Mouse (Mus musculus) gastrocnemius, adult 2 months (tissue): Measurements from ENCODE around the gene Miga2. TPM values are rescaled to one million over a fixed set of nuclear protein-coding genes. Genes with fewer than 3 reads are reported as not detected.

Source experiments
- DNase-seq: peaks from one replicate; pipeline ENCODE4 v3.0.0; 2022
- H3K27ac ChIP-seq: fragments of 200-600 bp; 2 replicates; pipeline ENCODE4 v1.8.1; 2022; ENCODE audit warnings: mild to moderate bottlenecking
- H3K4me3 ChIP-seq: fragments of 200-600 bp; 2 replicates; pipeline ENCODE4 v1.8.1; 2022; ENCODE audit warnings: mild to moderate bottlenecking, moderate library complexity
- CTCF ChIP-seq: fragments of 200-600 bp; IDR thresholded peaks from 2 replicates; pipeline ENCODE4 v1.8.1; 2022; ENCODE audit warnings: antibody characterized with exemption, mild to moderate bottlenecking, moderate library complexity
- intact Hi-C: fragments of 180-260 bp; cut with DNase I; formaldehyde crosslinking; loops from one replicate; pipeline ENCODE4 v1.15.1; 2025
- long read RNA-seq, 2 experiments: library from polyadenylated mRNA; stranded (forward); transcript quantifications; one replicate each; pipeline ENCODE4 v2.0.0; 2021
- total RNA-seq, 2 experiments: library from RNA; stranded (reverse); gene quantifications; 2 replicates each; pipeline ENCODE4 v1.2.3; 2021

Gene Miga2
- total RNA-seq, result 10 to 100 TPM; 15.5 to 39.0 TPM
- long read RNA-seq, experiment 1, transcript Miga2-201 (16 exons, 3,381 nt), result major isoform, 21 of 47 reads
- long read RNA-seq, experiment 1, partial matches to known transcripts, result 8 of 47 reads
- long read RNA-seq, experiment 1, other reads (novel, unspliced or antisense), result 16 of 47 reads
- long read RNA-seq, experiment 2, transcript Miga2-202 (16 exons, 3,586 nt), result minor isoform, 5 of 39 reads
- long read RNA-seq, experiment 2, transcript Miga2-201 (16 exons, 3,381 nt), result major isoform, 15 of 39 reads
- long read RNA-seq, experiment 2, partial matches to known transcripts, result 5 of 39 reads
- long read RNA-seq, experiment 2, other reads (novel, unspliced or antisense), result 14 of 39 reads

DNA sequence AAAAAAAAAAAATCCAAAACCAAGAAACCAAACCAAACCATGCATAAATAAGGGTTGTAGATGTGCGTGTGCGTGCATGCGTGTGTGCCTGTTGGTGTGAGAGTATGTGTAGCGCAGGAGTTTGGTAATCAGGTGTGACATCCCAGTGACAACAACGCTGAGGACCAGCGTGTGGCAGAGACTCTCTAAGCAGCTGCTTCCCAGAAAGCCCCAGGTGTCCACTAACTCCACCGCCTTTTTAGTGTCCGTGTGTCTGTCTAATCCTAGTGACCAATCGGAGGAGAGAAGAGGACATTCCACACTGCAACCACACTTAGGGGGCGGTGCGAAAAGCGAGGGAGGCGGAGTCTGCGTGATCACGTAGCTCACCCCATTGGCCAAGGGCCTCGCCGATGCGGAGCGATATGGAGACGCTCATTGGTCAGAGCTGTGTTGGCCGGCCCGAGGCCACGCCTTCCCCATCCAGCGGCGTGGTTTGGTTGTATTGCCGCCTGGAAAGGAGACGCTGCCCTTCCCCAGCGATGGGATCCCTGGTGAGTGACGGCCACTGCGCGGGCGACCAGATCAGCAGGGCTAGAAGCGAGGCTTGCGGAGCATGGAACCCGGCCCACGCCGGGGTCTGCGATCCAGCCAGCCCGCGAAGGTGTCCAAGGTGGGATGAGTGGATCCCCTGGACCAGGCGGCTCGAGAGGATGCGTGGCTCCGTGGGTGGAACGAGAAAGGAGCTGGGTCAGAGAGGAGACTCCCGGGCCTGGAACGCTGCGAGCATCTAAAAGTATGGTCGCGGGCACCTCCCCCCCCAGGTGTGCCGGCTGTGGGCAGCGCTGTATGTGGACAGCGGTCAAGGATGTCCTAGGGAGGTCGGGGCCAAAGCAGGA is at the start of gene Miga2:
Gene Miga2 (plus strand): TSS at position 461 of the 878 bp plus-strand sequence.
- no peak for TF ChIP-seq CTCF
- DNase-seq, result peak; percentile 100
- Histone ChIP-seq H3K4me3 (peak within 1 kb of the TSS; percentile 92), H3K27ac (peak within 1 kb of the TSS; percentile 89)
- intact Hi-C loops, result no loop called here

DNA sequence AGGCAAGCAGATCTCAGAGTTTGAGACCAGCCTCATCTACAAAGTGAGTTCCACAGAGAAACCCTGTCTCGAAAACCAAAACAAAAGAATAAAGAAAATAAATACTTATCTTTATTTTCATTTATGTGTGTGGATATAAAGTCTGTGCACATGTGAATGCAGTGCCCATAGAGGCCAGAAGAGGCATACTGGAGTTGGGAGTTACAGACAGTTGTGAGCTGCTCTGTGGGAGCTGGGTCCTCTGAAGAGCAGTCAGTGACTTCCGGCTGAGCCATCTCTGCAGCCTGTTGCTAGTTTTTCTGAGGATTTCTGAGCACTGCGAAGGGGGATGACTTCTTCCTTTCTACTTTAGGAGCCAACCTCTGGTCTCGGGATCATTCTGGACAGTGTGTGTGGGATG is 47.9 kb upstream of the Miga2 start:
- no peak overlapping the region for H3K27ac ChIP-seq
- intact Hi-C loops, result no loop called here
- no peak for DNase-seq
- TF ChIP-seq CTCF, result no peak
- H3K4me3 ChIP-seq, result no peak overlapping the region

DNA sequence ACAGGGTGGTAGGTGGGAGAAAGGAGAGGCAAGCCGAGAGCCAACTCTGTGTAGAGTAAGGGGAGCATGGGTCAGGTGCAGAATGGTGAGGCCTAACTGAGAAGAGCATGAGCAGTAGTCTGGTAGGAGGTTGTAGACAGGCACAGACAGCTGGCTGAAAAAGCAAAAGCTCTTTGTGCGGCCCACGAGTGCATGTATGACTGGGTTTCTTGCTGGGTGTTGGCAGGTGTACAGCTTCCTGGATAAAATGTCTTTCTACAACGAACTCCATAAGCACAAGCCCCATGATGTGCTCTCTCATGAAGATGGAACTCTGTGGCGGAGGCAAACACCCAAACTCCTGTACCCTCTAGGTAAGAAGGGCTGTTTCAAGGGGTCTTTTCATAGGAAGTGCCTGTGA is 47.1 kb upstream of the Miga2 start:
- H3K4me3 ChIP-seq, result no peak overlapping the region
- intact Hi-C loops, result no loop called here
- H3K27ac ChIP-seq, result no peak overlapping the region
- DNase-seq, result no peak
- no peak for TF ChIP-seq CTCF

DNA sequence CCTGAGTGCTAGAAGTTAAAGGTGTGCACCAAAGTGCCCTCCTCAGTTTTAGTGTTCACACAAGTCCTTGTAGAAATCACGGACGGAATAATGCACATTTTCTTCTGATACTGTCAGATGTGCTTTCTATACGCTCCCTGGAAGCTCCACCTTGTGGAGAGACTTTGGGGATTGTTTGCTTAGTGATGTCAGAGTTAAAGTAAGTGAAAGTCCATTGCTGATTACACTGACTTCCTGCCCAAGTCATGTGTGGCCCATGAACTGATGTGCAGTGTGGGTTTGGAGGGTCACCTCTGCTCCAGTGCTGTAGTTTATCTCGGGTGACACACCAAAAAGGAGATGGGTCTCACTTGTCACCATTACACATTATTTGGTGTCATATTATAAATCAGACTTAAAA is 44.8 kb upstream of the Miga2 start:
- no peak for TF ChIP-seq CTCF
- Histone ChIP-seq H3K4me3 (no peak overlapping the region), H3K27ac (no peak overlapping the region)
- no peak for DNase-seq
- intact Hi-C loops, result no loop called here

- intact Hi-C loops, result no loop called here
- TF ChIP-seq CTCF, result no peak
- DNase-seq, result no peak
- no peak overlapping the region for H3K4me3 ChIP-seq
- no peak overlapping the region for H3K27ac ChIP-seq
Observed at GRCm38 (mm10) chr2:30323111-30323510, 40.9 kb upstream of the Miga2 start.

DNA sequence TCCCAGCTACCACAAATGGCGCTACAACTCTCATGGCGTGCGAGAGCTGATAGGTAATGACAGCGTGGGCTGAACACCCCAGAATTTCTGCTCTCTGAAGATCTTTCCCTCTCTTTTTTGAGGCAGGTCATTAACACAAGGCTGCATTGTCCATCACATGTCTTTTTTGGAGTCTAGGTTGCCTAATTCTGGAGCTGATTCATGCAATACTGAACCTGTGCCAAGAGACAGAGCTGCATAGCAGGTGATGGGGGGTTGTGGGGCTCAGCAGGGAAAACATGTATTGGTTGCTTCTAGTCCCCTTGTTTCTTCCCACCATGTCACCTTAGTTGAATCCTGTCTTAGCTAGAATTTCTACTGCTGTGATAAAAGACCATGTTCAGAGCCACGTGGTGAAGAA is 38.7 kb upstream of the Miga2 start:
- H3K27ac ChIP-seq, result no peak overlapping the region
- intact Hi-C loops, result no loop called here
- TF ChIP-seq CTCF, result no peak
- no peak overlapping the region for H3K4me3 ChIP-seq
- DNase-seq, result no peak

- no peak for DNase-seq
- no peak for TF ChIP-seq CTCF
- H3K4me3 ChIP-seq, result no peak overlapping the region
- intact Hi-C loops, result no loop called here
- peak overlapping the region; percentile 72 for H3K27ac ChIP-seq
Observed at GRCm38 (mm10) chr2:30327276-30327675, 36.8 kb upstream of the Miga2 start.

DNA sequence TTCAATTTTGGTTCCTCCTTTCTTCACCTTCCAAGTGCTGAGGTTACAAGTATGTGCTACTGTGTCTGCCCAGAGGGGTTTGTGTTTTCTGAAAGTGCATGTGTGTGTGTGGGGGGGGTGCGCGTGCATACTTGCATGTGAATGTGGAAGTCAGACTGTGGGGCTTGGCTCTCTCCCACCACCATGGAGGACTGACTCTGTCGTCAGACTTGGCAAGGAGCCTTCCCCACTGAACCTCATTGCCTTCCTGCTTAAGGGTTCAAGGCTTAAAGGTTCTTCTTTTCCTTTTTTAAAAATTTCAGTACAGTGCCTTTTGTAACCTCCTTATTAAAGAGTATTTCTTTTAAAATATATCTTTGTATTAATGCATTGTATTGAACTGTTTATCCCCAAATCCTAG is 35.2 kb upstream of the Miga2 start:
- intact Hi-C loops, result no loop called here
- no peak overlapping the region for H3K27ac ChIP-seq
- no peak for TF ChIP-seq CTCF
- no peak for DNase-seq
- H3K4me3 ChIP-seq, result no peak overlapping the region

- no peak for DNase-seq
- intact Hi-C loops, result no loop called here
- H3K27ac ChIP-seq, result no peak overlapping the region
- TF ChIP-seq CTCF, result no peak
- H3K4me3 ChIP-seq, result no peak overlapping the region
Observed at GRCm38 (mm10) chr2:30335324-30335723, 28.7 kb upstream of the Miga2 start.

DNA sequence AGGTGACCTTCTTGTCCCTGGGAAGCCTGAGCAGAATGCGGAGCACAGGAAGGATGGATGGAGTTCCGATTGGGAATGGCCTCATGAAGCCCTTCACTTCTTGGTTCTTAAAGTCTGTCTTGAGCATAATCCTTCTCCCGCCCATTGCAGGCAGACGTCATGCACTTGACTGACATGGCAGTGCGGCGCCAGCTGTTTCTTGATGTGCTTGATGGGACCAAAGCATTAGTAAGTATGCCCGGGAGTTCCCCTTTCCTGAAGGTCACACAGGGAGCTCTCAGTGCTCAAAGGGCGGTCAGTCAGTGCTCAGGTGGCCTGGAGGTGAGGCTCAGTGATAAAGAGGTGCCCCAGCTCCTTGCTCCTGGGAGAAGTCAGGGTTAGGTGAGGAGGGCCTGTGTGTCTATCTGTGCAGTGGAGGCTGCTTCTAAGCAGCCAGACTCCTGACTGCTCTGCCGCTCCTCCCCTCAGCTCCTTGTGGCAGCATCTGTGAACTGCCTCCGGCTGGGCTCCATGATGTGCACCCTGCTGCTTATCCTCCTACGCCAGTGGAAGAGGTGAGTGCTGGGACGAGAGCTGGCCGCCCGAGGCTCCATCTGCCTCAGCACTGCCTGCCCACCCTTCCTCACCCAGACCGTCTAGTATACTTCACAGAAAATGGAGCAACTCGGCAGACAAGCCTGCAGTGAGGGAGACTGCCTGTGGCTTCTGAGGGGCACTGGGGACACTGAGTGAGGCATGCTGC is 27.7 kb upstream of the Miga2 start:
- Histone ChIP-seq H3K27ac (no peak overlapping the region), H3K4me3 (no peak overlapping the region)
- intact Hi-C loops, result no loop called here
- no peak for TF ChIP-seq CTCF
- DNase-seq, result no peak

DNA sequence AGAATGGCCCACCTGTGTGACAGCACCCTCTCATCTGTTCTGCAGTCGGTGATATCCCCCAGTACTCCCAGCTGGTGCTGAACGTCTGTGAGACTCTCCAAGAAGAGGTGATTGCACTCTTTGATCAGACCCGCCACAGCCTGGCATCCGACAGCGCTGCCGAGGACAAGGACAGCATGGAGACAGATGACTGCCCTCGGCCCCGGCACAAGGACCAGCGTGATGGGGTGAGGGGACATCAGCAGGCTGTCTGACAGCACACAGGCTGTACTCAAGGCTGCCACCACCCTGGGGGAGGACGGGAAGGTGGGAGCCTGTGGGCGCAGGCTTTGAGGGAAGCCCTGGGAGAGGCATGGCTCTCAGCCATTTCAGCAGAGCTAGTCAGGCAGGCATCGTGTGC is 26.9 kb upstream of the Miga2 start:
- Histone ChIP-seq H3K4me3 (no peak overlapping the region), H3K27ac (no peak overlapping the region)
- intact Hi-C loops, result no loop called here
- TF ChIP-seq CTCF, result no peak
- no peak for DNase-seq

DNA sequence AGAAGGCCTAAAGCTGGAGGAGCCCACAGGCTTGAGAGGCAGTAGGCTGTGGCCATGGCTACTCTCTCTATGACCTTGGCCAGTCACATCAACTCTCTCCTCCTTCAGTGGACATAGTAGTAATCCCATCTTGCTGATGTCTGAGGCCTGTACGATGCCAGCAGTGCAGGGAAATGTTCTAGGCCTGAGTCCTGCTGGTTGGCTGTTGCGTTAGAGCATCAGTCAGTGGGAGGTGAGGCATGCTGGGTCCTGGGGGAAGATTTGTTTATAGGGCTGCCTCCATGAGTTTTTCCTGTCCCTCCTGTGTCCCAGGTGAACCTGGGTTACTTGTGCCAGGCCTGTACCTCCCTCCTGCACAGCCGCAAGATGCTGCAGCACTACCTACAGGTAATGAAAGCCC is 22.0 kb upstream of the Miga2 start:
- no peak for TF ChIP-seq CTCF
- DNase-seq, result no peak
- no peak overlapping the region for H3K4me3 ChIP-seq
- no peak overlapping the region for H3K27ac ChIP-seq
- intact Hi-C loops, result no loop called here

DNA sequence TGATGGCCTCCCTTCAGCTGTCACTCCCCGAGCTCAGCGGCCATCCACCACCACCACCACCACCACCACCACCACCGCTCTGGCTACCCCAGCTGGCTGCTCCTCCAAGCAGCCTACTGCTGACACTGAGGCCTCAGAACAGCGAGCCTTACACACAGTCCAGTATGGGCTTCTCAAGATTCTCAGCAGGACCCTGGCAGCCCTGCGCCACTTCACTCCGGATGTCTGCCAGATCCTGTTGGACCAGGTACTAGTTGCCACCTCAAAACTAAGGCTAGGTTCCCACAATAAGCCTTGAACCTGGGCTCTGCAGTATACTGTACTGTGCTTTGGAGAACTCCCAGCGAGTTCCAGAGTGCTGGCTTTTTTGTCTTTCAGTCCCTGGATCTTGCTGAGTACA is 21.5 kb upstream of the Miga2 start:
- no peak for DNase-seq
- intact Hi-C loops, result no loop called here
- H3K4me3 ChIP-seq, result no peak overlapping the region
- H3K27ac ChIP-seq, result no peak overlapping the region
- no peak for TF ChIP-seq CTCF
